ENCODE assay signal across 21 mouse cellular contexts in genomic region chr5:147651233-147651632, GRCm38 (mm10).
DNase-seq lines count a peak whose midpoint lies in the region; ATAC-seq lines count a peak whose summit lies in the region.
"Had no signal": no experiment of that assay in that cellular context is flagged by ENCODE, and none has a peak within 500 bp of the region (broad histone marks: within the 10 kb centered on the region; RNA-seq: fewer than 3 reads in every experiment).

No protein-coding gene starts in this region.

- no peak overlapping the region for H3K9ac ChIP-seq in midbrain, embryonic 11.5 days (ENCODE audit: low read length)
- H3K9ac ChIP-seq: embryonic facial prominence, embryonic 12.5 days; embryonic facial prominence, embryonic 15.5 days; forebrain, postnatal 0 days; hindbrain, embryonic 12.5 days; hindbrain, embryonic 15.5 days had no signal

- no peak overlapping the region for H3K27ac ChIP-seq in midbrain, embryonic 11.5 days (ENCODE audit: low read depth, low read length)
- H3K27ac ChIP-seq in midbrain, embryonic 10.5 days (replicated peaks) = no peak overlapping the region
- peak overlapping the region; percentile 95 for H3K27ac ChIP-seq in brown adipose tissue, adult 24 weeks (replicated peaks; ENCODE audit: low read depth, low read length)
- H3K27ac ChIP-seq: embryonic facial prominence, embryonic 12.5 days; embryonic facial prominence, embryonic 15.5 days; heart, embryonic 10.5 days; hindbrain, embryonic 12.5 days; hindbrain, embryonic 15.5 days had no signal

- H3K4me1 ChIP-seq in midbrain, embryonic 11.5 days (ENCODE audit: control insufficient read depth, insufficient read depth, low read length) = no peaks in the 10 kb centered on the region
- no peaks in the 10 kb centered on the region for H3K4me1 ChIP-seq in midbrain, embryonic 10.5 days
- H3K4me1 ChIP-seq in brown adipose tissue, adult 24 weeks (ENCODE audit: control insufficient read depth, insufficient read depth, insufficient read length, low read length) = peaks cover 14% of the 10 kb centered on the region
- H3K4me1 ChIP-seq: embryonic facial prominence, embryonic 15.5 days; hindbrain, embryonic 15.5 days had no signal

- H3K36me3 ChIP-seq in midbrain, embryonic 11.5 days (ENCODE audit: control insufficient read depth, insufficient read depth, low read length) = no peaks in the 10 kb centered on the region
- H3K36me3 ChIP-seq in midbrain, embryonic 10.5 days = no peaks in the 10 kb centered on the region
- H3K36me3 ChIP-seq: embryonic facial prominence, embryonic 12.5 days; embryonic facial prominence, embryonic 15.5 days; hindbrain, embryonic 12.5 days; hindbrain, embryonic 15.5 days had no signal

- H3K4me3 ChIP-seq in midbrain, embryonic 11.5 days (ENCODE audit: low read depth, low read length) = no peak overlapping the region
- H3K4me3 ChIP-seq in midbrain, embryonic 10.5 days = no peak overlapping the region
- H3K4me3 ChIP-seq in brown adipose tissue, adult 24 weeks (ENCODE audit: insufficient read depth, low read depth, low read length) = peak overlapping the region; percentile 26; the same call in 1 of the 2 replicates
- H3K4me3 ChIP-seq: embryonic facial prominence, embryonic 12.5 days; embryonic facial prominence, embryonic 15.5 days; heart, embryonic 10.5 days; hindbrain, embryonic 12.5 days; hindbrain, embryonic 15.5 days had no signal

- no peaks in the 10 kb centered on the region; the same call in 1 of the 2 replicates for H3K9me3 ChIP-seq in midbrain, embryonic 11.5 days (ENCODE audit: control insufficient read depth, low read length)
- no peaks in the 10 kb centered on the region for H3K9me3 ChIP-seq in midbrain, embryonic 10.5 days (replicated peaks)
- H3K9me3 ChIP-seq: embryonic facial prominence, embryonic 12.5 days; embryonic facial prominence, embryonic 15.5 days; heart, embryonic 10.5 days; hindbrain, embryonic 15.5 days had no signal

- H3K4me2 ChIP-seq in midbrain, embryonic 11.5 days = no peak overlapping the region
- H3K4me2 ChIP-seq: embryonic facial prominence, embryonic 12.5 days; embryonic facial prominence, embryonic 15.5 days; hindbrain, embryonic 12.5 days; hindbrain, embryonic 15.5 days had no signal

- ATAC-seq in midbrain, embryonic 11.5 days (ENCODE audit: low FRiP score) = no peak
- ATAC-seq: forebrain, embryonic 14.5 days; forebrain, postnatal 0 days had no signal

- H3K27me3 ChIP-seq in midbrain, embryonic 11.5 days (ENCODE audit: control insufficient read depth, insufficient read depth, low read length) = no peaks in the 10 kb centered on the region
- no peaks in the 10 kb centered on the region for H3K27me3 ChIP-seq in midbrain, embryonic 10.5 days (ENCODE audit: low read depth, poor library complexity, severe bottlenecking)
- H3K27me3 ChIP-seq: embryonic facial prominence, embryonic 12.5 days; embryonic facial prominence, embryonic 15.5 days; hindbrain, embryonic 12.5 days; hindbrain, embryonic 15.5 days had no signal

- 88% methylated on average over 14 of the region's 14 CpGs for WGBS in midbrain, embryonic 11.5 days
- 92% methylated on average over 14 of the region's 14 CpGs for WGBS in midbrain, embryonic 10.5 days

- peak; percentile 93 for DNase-seq in heart, adult 11 months
- DNase-seq in heart, adult 18-20 months = no peak
- peak; percentile 23 for DNase-seq in midbrain, embryonic 11.5 days (ENCODE audit: low spot score, missing footprints)
- DNase-seq in midbrain, embryonic 10.5 days (ENCODE audit: low spot score) = no peak
- DNase-seq in adrenal gland, postnatal 4 days (ENCODE audit: low spot score in 2 of 2) = no peak
- no peak for DNase-seq in lung, adult 18-20 months
- DNase-seq: adrenal gland, adult 2 months; adrenal gland, postnatal 14 days; B cell, adult 2 months; cerebellum, adult 18-20 months; cerebellum, adult 9-10 months; cerebellum, postnatal 14 days; forebrain, postnatal 0 days; gastrocnemius, postnatal 36 days had no signal

Comparison
In these comparisons a context has a peak if more than half of its experiments do, and no peak if none do; other contexts are left out.
1. DNase-seq: peak in heart, adult 11 months (single experiment) and midbrain, embryonic 11.5 days (single experiment); none in heart, adult 18-20 months (0 of 2), midbrain, embryonic 10.5 days (single experiment), adrenal gland, postnatal 4 days (0 of 2) and lung, adult 18-20 months (0 of 2).